Mouse (Mus musculus) hindbrain, embryonic 12.5 days (tissue): ENCODE data around the gene F930015N05Rik. TPM values are rescaled to one million over a fixed set of nuclear protein-coding genes. Genes with fewer than 3 reads are reported as not detected.

Experiments used
- ATAC-seq: fragments of 200-750 bp; cut with Nextera tagmentation; 2 replicates; pipeline ENCODE4 v1.8.0; 2017; ENCODE audit warnings: moderate TSS enrichment; ENCODE audit not compliant: low FRiP score
- H3K27ac ChIP-seq: fragments of 300-500 bp; sonication (generic); 2 replicates; pipeline ENCODE4 v1.5.1; 2016; ENCODE audit warnings: mild to moderate bottlenecking
- H3K27me3 ChIP-seq: fragments of 300-500 bp; sonication (generic); 2 replicates; pipeline ENCODE4 v1.6.1; 2016; ENCODE audit warnings: mild to moderate bottlenecking
- H3K36me3 ChIP-seq: fragments of 300-500 bp; sonication (generic); 2 replicates; pipeline ENCODE4 v1.6.1; 2016; ENCODE audit warnings: mild to moderate bottlenecking
- H3K4me1 ChIP-seq: fragments of 300-500 bp; sonication (generic); 2 replicates; pipeline ENCODE4 v1.6.1; 2016
- H3K4me2 ChIP-seq: fragments of 300-500 bp; sonication (generic); replicated peaks from 2 replicates; pipeline ENCODE4 v1.6.1; 2016; ENCODE audit warnings: mild to moderate bottlenecking
- H3K4me3 ChIP-seq: fragments of 300-500 bp; sonication (generic); 2 replicates; pipeline ENCODE4 v1.5.1; 2016; ENCODE audit warnings: mild to moderate bottlenecking
- H3K9ac ChIP-seq: fragments of 300-500 bp; sonication (generic); 2 replicates; pipeline ENCODE4 v1.6.1; 2016; ENCODE audit warnings: mild to moderate bottlenecking, moderate library complexity
- H3K9me3 ChIP-seq: fragments of 300-500 bp; sonication (generic); replicated peaks from 2 replicates; pipeline ENCODE4 v1.6.1; 2016; ENCODE audit warnings: mild to moderate bottlenecking
- WGBS: fragments of 180-500 bp; shearing (Covaris S2); methylation state at CpG from one replicate; pipeline ENCODE4 v1.1.7; 2016; 5-methylcytosine and 5-hydroxymethylcytosine counted together
- polyA plus RNA-seq: library from polyadenylated mRNA; unstranded; fragments of >200 nt; fragmentation: Nextera tagmentation; extraction: Ambion mirVana; gene quantifications from 2 replicates; pipeline ENCODE4 v1.2.1, GENCODE M21; 2016

F930015N05Rik gene
- polyA plus RNA-seq, 1 experiment from 2014 or later = 2.4 TPM

DNA sequence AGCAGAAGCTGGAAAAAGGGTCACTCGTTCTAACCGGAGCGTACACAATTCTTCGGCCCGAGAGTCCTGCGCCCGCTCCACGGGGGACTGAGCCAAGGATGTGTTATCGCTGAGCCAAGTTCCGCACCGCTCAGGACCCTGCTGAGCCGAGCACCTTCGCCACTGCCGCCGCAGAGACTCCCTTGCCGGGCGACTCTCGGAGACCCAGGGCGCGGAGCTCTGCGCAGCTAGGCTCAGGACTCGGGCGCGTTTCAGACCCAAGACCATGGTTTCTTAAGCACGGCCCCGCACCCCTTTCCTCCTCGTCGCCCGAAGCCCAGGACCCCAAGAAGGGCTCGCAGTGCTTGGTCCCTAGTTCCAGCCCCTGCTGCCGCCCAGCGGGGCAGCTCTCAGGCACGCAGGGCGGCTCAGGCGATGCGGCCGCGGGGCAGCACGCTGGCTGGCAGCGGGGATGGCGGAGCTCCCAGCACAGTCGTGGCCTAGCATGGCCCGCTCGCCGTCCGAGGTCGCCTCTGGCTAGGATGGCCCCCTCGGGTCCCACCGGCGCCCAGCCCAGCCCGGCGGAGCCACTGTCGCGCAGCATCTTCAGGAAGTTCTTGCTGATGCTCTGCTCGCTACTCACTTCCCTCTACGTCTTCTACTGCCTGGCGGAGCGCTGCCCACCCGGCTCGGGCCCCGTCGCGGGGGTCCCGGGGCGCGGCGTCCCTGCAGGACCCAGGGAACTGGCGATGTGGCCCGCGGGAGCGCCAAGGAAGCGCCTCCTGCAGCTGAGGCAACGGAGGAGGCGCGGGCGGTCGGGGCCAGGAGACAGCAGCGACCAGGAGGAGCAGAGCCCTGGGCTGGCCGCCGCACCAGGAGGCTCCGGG is 674 bp downstream of the F930015N05Rik start:
- Histone ChIP-seq H3K4me2 (peak overlapping the region; percentile 98), H3K9ac (peak overlapping the region; percentile 72), H3K9me3 (no peaks in the 10 kb centered on the region), H3K36me3 (no peaks in the 10 kb centered on the region), H3K27ac (peak overlapping the region; percentile 69), H3K4me1 (peaks cover 12% of the 10 kb centered on the region), H3K27me3 (peaks cover 17% of the 10 kb centered on the region), H3K4me3 (peak overlapping the region; percentile 58)
- WGBS = under 1% methylated on average over 76 of the region's 81 CpGs
- ATAC-seq = peak; percentile 79

DNA sequence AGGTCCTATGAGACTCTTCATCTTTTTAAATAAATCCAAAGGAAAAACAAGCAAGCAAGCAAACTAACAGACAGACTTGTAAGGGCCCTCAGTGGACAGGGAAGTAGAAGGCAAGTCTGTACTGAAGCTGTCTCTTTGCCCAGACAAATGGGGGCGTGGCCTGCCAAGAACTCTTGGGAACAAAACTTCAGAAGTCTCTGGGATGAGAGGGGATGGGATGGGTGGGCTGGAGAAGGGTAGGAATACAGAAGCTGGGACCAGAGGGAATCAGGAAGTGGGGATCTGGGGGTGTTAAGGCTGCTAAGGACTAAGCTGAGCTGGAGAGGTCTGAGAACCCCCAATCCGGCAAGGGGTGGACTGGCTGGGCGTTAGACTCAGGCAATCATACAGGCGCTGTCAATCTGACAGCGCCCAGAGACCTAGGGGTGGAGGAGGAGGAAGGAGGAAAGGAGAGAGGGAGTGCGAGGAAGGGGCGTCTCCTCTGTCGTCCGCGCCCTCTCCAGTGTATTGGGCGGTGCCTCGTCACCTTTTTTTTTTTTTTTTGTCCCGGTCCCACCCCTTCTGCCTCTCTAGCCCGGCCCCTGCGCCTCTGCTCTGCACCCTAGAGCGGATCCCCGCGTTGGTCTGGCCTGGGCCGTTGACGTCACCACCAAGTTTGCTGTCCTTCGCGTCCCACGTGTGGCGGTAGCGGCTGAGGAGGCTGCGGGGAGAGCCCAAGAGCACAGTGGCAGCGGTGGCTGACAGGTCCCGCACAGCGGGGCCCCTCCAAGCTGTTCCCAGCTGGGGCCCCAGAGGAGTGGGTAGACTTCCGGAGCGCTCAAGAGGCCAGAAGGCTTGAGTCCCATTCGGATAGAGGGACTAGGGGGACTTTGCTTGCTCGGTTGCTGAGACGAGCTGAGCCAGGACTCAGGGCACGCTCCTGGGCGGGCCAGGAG is 1.6 kb downstream of the F930015N05Rik start, which contains the start of gene Hs3st3a1:
TSS of gene Hs3st3a1 (plus strand) at position 722 of the 935 bp plus-strand sequence.
- no peaks in the 10 kb centered on the region for H3K36me3 ChIP-seq
- WGBS = 1% methylated on average over 29 of the region's 36 CpGs
- peak within 1 kb of the TSS; percentile 69 for H3K27ac ChIP-seq
- no peaks in the 10 kb centered on the region for H3K9me3 ChIP-seq
- ATAC-seq = peak; percentile 87
- peak within 1 kb of the TSS; percentile 72 for H3K9ac ChIP-seq
- peaks cover 17% of the 10 kb centered on the region for H3K27me3 ChIP-seq
- H3K4me1 ChIP-seq = peaks cover 12% of the 10 kb centered on the region
- peak within 1 kb of the TSS; percentile 58 for H3K4me3 ChIP-seq
- peak within 1 kb of the TSS; percentile 98 for H3K4me2 ChIP-seq

DNA sequence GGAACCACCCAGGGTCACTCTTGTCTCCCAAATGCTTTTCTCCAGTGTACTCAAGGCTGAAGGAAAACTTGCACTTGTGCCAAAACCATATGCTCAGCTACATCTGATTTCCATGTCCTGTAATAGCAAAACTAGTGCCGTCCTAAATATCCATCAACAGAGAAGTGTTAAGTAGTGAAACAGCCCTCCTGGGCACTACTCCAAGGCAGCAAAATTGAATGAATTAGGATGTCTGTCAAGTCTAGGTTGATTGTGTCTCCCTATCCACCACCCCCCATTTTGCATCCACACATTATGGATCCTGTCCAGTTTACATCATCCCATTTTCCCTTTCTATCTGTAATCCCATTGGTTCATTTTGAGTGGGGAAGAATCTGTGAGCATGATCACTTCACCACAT is 17.5 kb downstream of the F930015N05Rik start:
- 68% methylated on average over 1 of the region's 1 CpGs for WGBS
- Histone ChIP-seq H3K36me3 (no peaks in the 10 kb centered on the region), H3K27ac (no peak overlapping the region), H3K9ac (no peak overlapping the region), H3K9me3 (no peaks in the 10 kb centered on the region), H3K4me2 (no peak overlapping the region), H3K4me1 (no peaks in the 10 kb centered on the region), H3K4me3 (no peak overlapping the region), H3K27me3 (no peaks in the 10 kb centered on the region)
- ATAC-seq = no peak

DNA sequence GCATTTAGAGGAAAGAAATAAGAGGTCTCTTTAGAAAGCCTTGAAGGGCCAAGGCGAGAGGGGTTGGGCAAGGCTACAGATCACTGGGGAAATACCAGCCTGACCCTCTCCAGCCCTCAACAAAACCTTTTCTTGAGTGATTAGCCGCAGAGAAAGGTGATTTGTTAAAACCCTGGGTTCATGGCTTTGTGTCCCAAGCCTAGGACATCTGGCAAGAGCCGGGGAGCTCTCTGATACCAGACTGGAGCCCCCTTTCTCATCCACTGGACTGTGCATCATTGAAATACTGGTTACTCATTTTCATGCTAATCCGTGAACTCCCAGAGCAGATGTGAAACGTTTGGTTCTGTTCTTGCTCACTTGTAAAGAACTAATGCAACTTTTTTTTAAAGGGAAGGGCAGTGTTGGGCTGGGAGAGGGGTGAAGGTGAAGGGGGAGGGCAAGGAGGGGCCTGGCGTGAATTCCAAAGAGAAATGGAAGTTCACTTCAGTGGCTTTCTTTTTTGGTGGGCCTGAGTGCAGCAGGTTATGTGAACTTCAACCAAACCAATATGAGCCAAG is 35.8 kb downstream of the F930015N05Rik start:
- Histone ChIP-seq H3K27me3 (peaks cover 9% of the 10 kb centered on the region), H3K9me3 (no peaks in the 10 kb centered on the region), H3K27ac (no peak overlapping the region), H3K9ac (no peak overlapping the region), H3K4me1 (peaks cover 26% of the 10 kb centered on the region), H3K4me2 (no peak overlapping the region), H3K4me3 (no peak overlapping the region), H3K36me3 (no peaks in the 10 kb centered on the region)
- 23% methylated on average over 6 of the region's 6 CpGs for WGBS
- ATAC-seq = no peak

DNA sequence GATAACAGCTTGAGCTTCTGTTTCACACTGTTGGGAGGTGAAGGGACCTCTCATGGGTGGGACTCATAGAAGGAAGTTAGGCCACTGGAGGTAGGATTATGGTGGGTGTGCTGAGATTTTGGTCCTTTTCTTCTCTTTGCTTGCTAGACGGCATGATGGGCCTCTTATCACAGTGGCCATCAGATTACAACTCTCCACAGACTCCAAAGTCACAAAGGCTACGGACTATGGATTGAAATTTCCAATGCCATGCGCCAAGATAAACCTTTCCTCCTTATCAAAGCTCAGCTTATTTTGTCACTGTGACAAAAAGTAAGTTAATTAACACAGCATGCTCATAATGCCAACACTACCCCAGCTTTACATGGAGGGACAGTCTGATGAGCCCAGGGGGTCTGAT is 38.8 kb downstream of the F930015N05Rik start:
- 83% methylated on average over 3 of the region's 3 CpGs for WGBS
- Histone ChIP-seq H3K27me3 (peaks cover 6% of the 10 kb centered on the region), H3K9ac (no peak overlapping the region), H3K36me3 (no peaks in the 10 kb centered on the region), H3K4me2 (no peak overlapping the region), H3K9me3 (no peaks in the 10 kb centered on the region), H3K4me3 (no peak overlapping the region), H3K4me1 (peaks cover 30% of the 10 kb centered on the region), H3K27ac (no peak overlapping the region)
- ATAC-seq = no peak

DNA sequence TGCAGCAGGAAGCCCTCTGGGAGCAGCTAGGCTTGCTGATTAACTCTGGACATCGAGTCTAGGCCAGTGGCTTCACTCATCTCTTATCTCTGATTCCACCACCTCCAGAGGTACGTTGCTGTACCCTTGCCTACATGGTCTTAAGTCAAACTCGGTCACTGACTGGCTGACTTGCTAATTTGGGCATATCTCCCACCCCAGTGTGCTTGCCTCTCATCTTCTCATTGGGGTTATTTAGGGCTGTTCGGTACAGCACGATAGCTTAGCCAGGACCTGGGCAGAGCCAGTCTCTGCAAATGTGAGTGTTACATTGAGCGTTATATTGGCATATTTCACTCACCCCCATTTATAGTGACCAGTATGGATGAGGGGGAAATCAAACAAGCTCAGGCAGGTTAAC is 39.5 kb downstream of the F930015N05Rik start:
- H3K9ac ChIP-seq = no peak overlapping the region
- peaks cover 5% of the 10 kb centered on the region; the same call in 1 of the 2 replicates for H3K27me3 ChIP-seq
- 64% methylated on average over 6 of the region's 6 CpGs for WGBS
- H3K36me3 ChIP-seq = no peaks in the 10 kb centered on the region
- H3K4me1 ChIP-seq = peaks cover 30% of the 10 kb centered on the region
- 0 out of 2 replicates have a peak overlapping the region, but pooled peaks have one; percentile 62 for H3K27ac ChIP-seq
- no peaks in the 10 kb centered on the region for H3K9me3 ChIP-seq
- ATAC-seq = peak; percentile 19; the same call in 1 of the 2 replicates
- no peak overlapping the region for H3K4me3 ChIP-seq
- H3K4me2 ChIP-seq = peak overlapping the region; percentile 35

DNA sequence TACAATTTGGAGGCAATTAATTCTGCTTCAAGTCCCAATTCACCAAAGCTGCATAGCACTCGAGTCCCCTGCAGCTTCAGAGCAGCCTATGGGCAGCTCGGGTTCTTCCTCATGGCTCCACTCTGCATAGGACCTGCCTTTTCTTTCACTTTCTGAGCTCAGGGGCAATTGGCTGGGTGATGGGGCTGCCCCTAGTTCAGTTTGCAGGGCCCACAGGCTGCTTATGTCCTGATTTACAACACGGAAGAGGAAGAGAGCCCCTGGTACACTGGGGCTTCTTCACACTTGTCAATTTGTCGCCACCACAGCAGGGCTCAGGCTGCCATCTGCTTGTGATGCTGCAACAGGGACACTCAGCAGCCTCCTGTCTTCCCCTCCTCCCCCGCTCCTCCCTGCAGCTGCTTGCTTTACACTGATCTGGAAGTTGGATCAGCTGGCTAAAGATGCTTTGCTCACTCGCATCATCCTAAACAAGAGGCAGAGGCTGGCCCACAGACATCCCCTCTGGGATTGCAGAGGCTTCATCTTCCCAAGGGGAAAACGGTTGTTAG is 40.0 kb downstream of the F930015N05Rik start:
- Histone ChIP-seq H3K9ac (no peak overlapping the region), H3K9me3 (no peaks in the 10 kb centered on the region), H3K4me3 (no peak overlapping the region), H3K27me3 (peaks cover 5% of the 10 kb centered on the region; the same call in 1 of the 2 replicates), H3K4me1 (peaks cover 30% of the 10 kb centered on the region), H3K4me2 (peak overlapping the region; percentile 35), H3K27ac (peak overlapping the region; percentile 62; the same call in 1 of the 2 replicates), H3K36me3 (no peaks in the 10 kb centered on the region)
- 5% methylated on average over 7 of the region's 7 CpGs for WGBS
- ATAC-seq = peak; percentile 90

DNA sequence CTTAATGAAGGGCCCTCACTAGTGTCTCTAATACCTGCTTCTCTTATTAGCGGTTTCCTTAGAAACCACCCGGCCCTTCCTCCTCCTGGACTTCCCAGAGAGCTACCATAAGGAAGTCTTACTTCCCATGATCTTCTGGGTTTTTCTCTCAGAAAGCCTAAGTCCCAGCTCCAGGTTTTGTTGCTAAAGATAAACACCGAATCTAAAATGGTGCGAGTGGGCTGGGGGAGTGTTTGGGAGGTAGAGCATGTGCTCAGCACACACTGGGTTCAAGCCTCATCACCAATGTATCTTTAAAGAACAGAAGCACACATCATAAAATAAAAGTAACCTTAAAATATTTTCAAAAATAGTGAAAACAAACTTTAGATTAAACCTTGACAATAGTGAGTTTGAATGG is 50.1 kb downstream of the F930015N05Rik start:
- Histone ChIP-seq H3K27me3 (no peaks in the 10 kb centered on the region), H3K4me3 (no peak overlapping the region), H3K9me3 (no peaks in the 10 kb centered on the region), H3K4me2 (no peak overlapping the region), H3K4me1 (no peaks in the 10 kb centered on the region), H3K9ac (no peak overlapping the region), H3K27ac (no peak overlapping the region), H3K36me3 (no peaks in the 10 kb centered on the region)
- 88% methylated on average over 4 of the region's 4 CpGs for WGBS
- no peak for ATAC-seq

Other genes starting within 250 kb of the F930015N05Rik start
- 1.9 and 2.8 TPM in 2 replicates for gene Hs3st3a1, start 1.3 kb downstream of the F930015N05Rik start, polyA plus RNA-seq